Mouse (Mus musculus): Measurements from ENCODE around the gene Plb1. TPM values are rescaled to one million over a fixed set of nuclear protein-coding genes. Genes with fewer than 3 reads are reported as not detected.

Gene Plb1
- total RNA-seq, 1 experiment = 3.8 TPM

GRCm38 (mm10) chr5:32309714-32310113 lies 77.2 kb downstream of the Plb1 start:
- no peak for DNase-seq (ENCODE audit: low read depth, low spot score)
- no peaks in the 10 kb centered on the region for H3K9me3 ChIP-seq (ENCODE audit: control insufficient read depth, insufficient read depth, low read depth, low read length)
- no peak overlapping the region for H3K9ac ChIP-seq (ENCODE audit: insufficient read depth, low read depth, low read length, poor library complexity, severe bottlenecking)
- no peak for TF ChIP-seq ZNF384 (IDR thresholded peaks at IDR 0.05; ENCODE audit: low read depth, low read length)
- TF ChIP-seq CHD2 (IDR thresholded peaks at IDR 0.05; ENCODE audit: low read depth, low read length) = no peak
- no peaks in the 10 kb centered on the region for H3K36me3 ChIP-seq (ENCODE audit: control insufficient read depth, insufficient read depth, low read length, poor library complexity, severe bottlenecking)
- H3K4me3 ChIP-seq (ENCODE audit: insufficient read depth in 1 of 2, low read depth in 1 of 2, low read length in 2 of 2, poor library complexity in 1 of 2, severe bottlenecking in 1 of 2) = no peak overlapping the region
- no peaks in the 10 kb centered on the region for H3K4me1 ChIP-seq (ENCODE audit: control insufficient read depth in 2 of 2, insufficient read depth in 2 of 2, low read length in 2 of 2, poor library complexity in 1 of 2)
- H3K27ac ChIP-seq (ENCODE audit: insufficient read depth, low read depth, low read length, poor library complexity, severe bottlenecking) = no peak overlapping the region
- in situ Hi-C loops (cut with MboI; ENCODE audit: low sequenced_read_pairs in 2 of 2, unreplicated experiment in 2 of 2) = no loop called here

GRCm38 (mm10) chr5:32310802-32311201 lies 78.3 kb downstream of the Plb1 start:
- Histone ChIP-seq H3K4me3 (ENCODE audit: insufficient read depth in 1 of 2, low read depth in 1 of 2, low read length in 2 of 2, poor library complexity in 1 of 2, severe bottlenecking in 1 of 2) (no peak overlapping the region), H3K36me3 (ENCODE audit: control insufficient read depth, insufficient read depth, low read length, poor library complexity, severe bottlenecking) (no peaks in the 10 kb centered on the region), H3K9me3 (ENCODE audit: control insufficient read depth, insufficient read depth, low read depth, low read length) (no peaks in the 10 kb centered on the region), H3K4me1 (ENCODE audit: control insufficient read depth in 2 of 2, insufficient read depth in 2 of 2, low read length in 2 of 2, poor library complexity in 1 of 2) (no peaks in the 10 kb centered on the region), H3K9ac (ENCODE audit: insufficient read depth, low read depth, low read length, poor library complexity, severe bottlenecking) (no peak overlapping the region), H3K27ac (ENCODE audit: insufficient read depth, low read depth, low read length, poor library complexity, severe bottlenecking) (no peak overlapping the region)
- DNase-seq (ENCODE audit: low read depth, low spot score) = no peak
- in situ Hi-C loops (cut with MboI; ENCODE audit: low sequenced_read_pairs in 2 of 2, unreplicated experiment in 2 of 2) = no loop called here
- TF ChIP-seq CHD2 (IDR thresholded peaks at IDR 0.05; ENCODE audit: low read depth, low read length) = no peak
- no peak for TF ChIP-seq ZC3H11A (IDR thresholded peaks at IDR 0.05; ENCODE audit: borderline replicate concordance, low read depth, low read length)
- no peak for TF ChIP-seq MAFK (IDR thresholded peaks at IDR 0.05; ENCODE audit: insufficient read depth, low read depth, low read length)
- no peak for TF ChIP-seq HCFC1 (IDR thresholded peaks at IDR 0.05; ENCODE audit: borderline replicate concordance, insufficient read depth, low read length)
- TF ChIP-seq ZNF384 (IDR thresholded peaks at IDR 0.05; ENCODE audit: low read depth, low read length) = no peak

GRCm38 (mm10) chr5:32311589-32312166 lies 79.2 kb downstream of the Plb1 start:
- in situ Hi-C loops (cut with MboI; ENCODE audit: low sequenced_read_pairs in 2 of 2, unreplicated experiment in 2 of 2) = no loop called here
- no peak overlapping the region for H3K27ac ChIP-seq (ENCODE audit: insufficient read depth, low read depth, low read length, poor library complexity, severe bottlenecking)
- DNase-seq (ENCODE audit: low read depth, low spot score) = no peak
- no peaks in the 10 kb centered on the region for H3K4me1 ChIP-seq (ENCODE audit: control insufficient read depth in 2 of 2, insufficient read depth in 2 of 2, low read length in 2 of 2, poor library complexity in 1 of 2)
- H3K9me3 ChIP-seq (ENCODE audit: control insufficient read depth, insufficient read depth, low read depth, low read length) = no peaks in the 10 kb centered on the region
- H3K9ac ChIP-seq (ENCODE audit: insufficient read depth, low read depth, low read length, poor library complexity, severe bottlenecking) = no peak overlapping the region
- no peak overlapping the region for H3K4me3 ChIP-seq (ENCODE audit: insufficient read depth in 1 of 2, low read depth in 1 of 2, low read length in 2 of 2, poor library complexity in 1 of 2, severe bottlenecking in 1 of 2)
- no peaks in the 10 kb centered on the region for H3K36me3 ChIP-seq (ENCODE audit: control insufficient read depth, insufficient read depth, low read length, poor library complexity, severe bottlenecking)
- TF ChIP-seq CHD2 (IDR thresholded peaks at IDR 0.05; ENCODE audit: low read depth, low read length) = no peak
- TF ChIP-seq ZNF384 (IDR thresholded peaks at IDR 0.05; ENCODE audit: low read depth, low read length) = no peak

GRCm38 (mm10) chr5:32313671-32314070 lies 81.2 kb downstream of the Plb1 start:
- H3K9me3 ChIP-seq (ENCODE audit: control insufficient read depth, insufficient read depth, low read depth, low read length) = no peaks in the 10 kb centered on the region
- no peaks in the 10 kb centered on the region for H3K4me1 ChIP-seq (ENCODE audit: control insufficient read depth in 2 of 2, insufficient read depth in 2 of 2, low read length in 2 of 2, poor library complexity in 1 of 2)
- no peak overlapping the region for H3K9ac ChIP-seq (ENCODE audit: insufficient read depth, low read depth, low read length, poor library complexity, severe bottlenecking)
- in situ Hi-C loops (cut with MboI; ENCODE audit: low sequenced_read_pairs in 2 of 2, unreplicated experiment in 2 of 2) = no loop called here
- H3K36me3 ChIP-seq (ENCODE audit: control insufficient read depth, insufficient read depth, low read length, poor library complexity, severe bottlenecking) = no peaks in the 10 kb centered on the region
- TF ChIP-seq MAFK (IDR thresholded peaks at IDR 0.05; ENCODE audit: insufficient read depth, low read depth, low read length) (no peak), HCFC1 (IDR thresholded peaks at IDR 0.05; ENCODE audit: borderline replicate concordance, insufficient read depth, low read length) (no peak), ZNF384 (IDR thresholded peaks at IDR 0.05; ENCODE audit: low read depth, low read length) (no peak), ZC3H11A (IDR thresholded peaks at IDR 0.05; ENCODE audit: borderline replicate concordance, low read depth, low read length) (no peak), CHD2 (IDR thresholded peaks at IDR 0.05; ENCODE audit: low read depth, low read length) (no peak)
- H3K27ac ChIP-seq (ENCODE audit: insufficient read depth, low read depth, low read length, poor library complexity, severe bottlenecking) = no peak overlapping the region
- DNase-seq (ENCODE audit: low read depth, low spot score) = no peak
- H3K4me3 ChIP-seq (ENCODE audit: insufficient read depth in 1 of 2, low read depth in 1 of 2, low read length in 2 of 2, poor library complexity in 1 of 2, severe bottlenecking in 1 of 2) = no peak overlapping the region

- Histone ChIP-seq H3K27ac (ENCODE audit: insufficient read depth, low read depth, low read length, poor library complexity, severe bottlenecking) (no peak overlapping the region), H3K4me3 (ENCODE audit: insufficient read depth in 1 of 2, low read depth in 1 of 2, low read length in 2 of 2, poor library complexity in 1 of 2, severe bottlenecking in 1 of 2) (no peak overlapping the region), H3K9ac (ENCODE audit: insufficient read depth, low read depth, low read length, poor library complexity, severe bottlenecking) (no peak overlapping the region), H3K4me1 (ENCODE audit: control insufficient read depth in 2 of 2, insufficient read depth in 2 of 2, low read length in 2 of 2, poor library complexity in 1 of 2) (no peaks in the 10 kb centered on the region), H3K9me3 (ENCODE audit: control insufficient read depth, insufficient read depth, low read depth, low read length) (no peaks in the 10 kb centered on the region), H3K36me3 (ENCODE audit: control insufficient read depth, insufficient read depth, low read length, poor library complexity, severe bottlenecking) (no peaks in the 10 kb centered on the region)
- TF ChIP-seq ZC3H11A (IDR thresholded peaks at IDR 0.05; ENCODE audit: borderline replicate concordance, low read depth, low read length) (no peak), MAFK (IDR thresholded peaks at IDR 0.05; ENCODE audit: insufficient read depth, low read depth, low read length) (no peak), HCFC1 (IDR thresholded peaks at IDR 0.05; ENCODE audit: borderline replicate concordance, insufficient read depth, low read length) (no peak), ZNF384 (IDR thresholded peaks at IDR 0.05; ENCODE audit: low read depth, low read length) (no peak), CHD2 (IDR thresholded peaks at IDR 0.05; ENCODE audit: low read depth, low read length) (no peak)
- in situ Hi-C loops (cut with MboI; ENCODE audit: low sequenced_read_pairs in 2 of 2, unreplicated experiment in 2 of 2) = no loop called here
- DNase-seq (ENCODE audit: low read depth, low spot score) = no peak
These were observed 82.2 kb downstream of the Plb1 start for GRCm38 (mm10) chr5:32314731-32315130.

Data from ES-E14 (cell line).